Mouse (Mus musculus): ENCODE data around the gene Slc22a8.

GRCm38 (mm10) chr19:8656341-8656740 lies 65.3 kb downstream of the Slc22a8 start:
- TF ChIP-seq CTCF (IDR thresholded peaks at IDR 0.05; ENCODE audit: extremely low read depth, insufficient read length, insufficient replicate concordance, low read depth, low read length), result no peak
- no peak for TF ChIP-seq POLR2A (IDR thresholded peaks at IDR 0.05; ENCODE audit: low read depth, low read length)
